Mouse (Mus musculus) layer of hippocampus, adult 2 months (tissue): ENCODE measurements at regions not wholly inside any gene's neighbourhood (a gene's known extent, or its start where the extent isn't known, plus 50 kb on each side); places are given as distances from the start of the nearest gene placed in this dataset.
A peak's percentile ranks its signal among the peaks of the same experiment; 100 is the strongest.

Experiments
- DNase-seq, 2 experiments: peaks; one replicate each; pipeline ENCODE4 v3.0.0; 2022; ENCODE audit warnings: low spot score in 2 of 2
- H3K27ac ChIP-seq: fragments of 200-600 bp; 2 replicates; pipeline ENCODE4 v1.8.1; 2022
- H3K4me3 ChIP-seq: fragments of 200-600 bp; 2 replicates; pipeline ENCODE4 v1.8.1; 2022; ENCODE audit warnings: mild to moderate bottlenecking
- CTCF ChIP-seq: fragments of 200-600 bp; conservative IDR thresholded peaks from 2 replicates; pipeline ENCODE4 v1.8.1; 2022; ENCODE audit warnings: antibody characterized with exemption, mild to moderate bottlenecking, moderate library complexity

DNA sequence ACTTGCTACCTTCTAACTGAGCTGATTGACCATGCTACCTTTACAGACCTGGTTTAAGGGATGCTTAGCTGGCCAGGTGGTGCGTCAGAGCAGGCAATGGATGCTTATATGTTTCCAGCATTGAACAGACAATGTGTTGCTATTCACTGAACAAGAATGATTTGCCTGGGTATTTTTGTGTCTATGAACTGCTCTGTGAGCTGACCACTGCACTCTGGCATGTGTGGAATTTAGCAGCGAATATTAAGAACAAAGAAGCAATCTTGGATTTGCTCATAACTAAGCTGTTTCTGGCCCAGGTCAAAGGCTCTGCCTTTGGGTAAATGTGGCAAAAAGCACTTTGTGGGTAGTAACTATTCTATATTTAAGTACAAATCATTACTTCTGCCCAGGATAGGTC, 58.3 kb upstream of the Ccdc39 start:
- no peak for DNase-seq
- H3K27ac ChIP-seq, result no peak overlapping the region
- no peak for TF ChIP-seq CTCF
- no peak overlapping the region for H3K4me3 ChIP-seq

DNA sequence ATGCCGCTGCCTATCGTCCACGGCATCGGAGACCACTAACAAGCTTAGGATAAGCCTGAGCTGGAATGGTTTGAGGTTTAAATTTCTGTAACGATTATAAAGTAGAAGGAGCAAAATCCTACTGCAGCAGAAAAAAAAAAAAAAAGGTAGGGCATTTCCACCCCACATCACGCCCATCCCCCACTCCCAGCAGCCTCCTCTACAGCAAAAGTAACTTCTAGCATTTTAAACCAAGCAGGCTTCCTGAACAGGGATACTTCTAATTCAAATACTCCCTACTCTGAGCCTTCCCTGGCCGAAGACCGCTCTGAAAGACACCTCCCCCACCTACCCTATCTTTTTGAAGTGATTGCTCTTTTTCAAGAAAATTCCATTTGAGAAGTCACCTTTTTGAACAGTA, 59.2 kb upstream of the Ccdc39 start:
- Histone ChIP-seq H3K4me3 (no peak overlapping the region), H3K27ac (no peak overlapping the region)
- no peak for DNase-seq
- TF ChIP-seq CTCF, result no peak

GRCm38 (mm10) chr3:33903816-33904215, 59.7 kb upstream of the Ccdc39 start:
- Histone ChIP-seq H3K27ac (no peak overlapping the region), H3K4me3 (no peak overlapping the region)
- TF ChIP-seq CTCF, result no peak
- DNase-seq, result no peak

DNA sequence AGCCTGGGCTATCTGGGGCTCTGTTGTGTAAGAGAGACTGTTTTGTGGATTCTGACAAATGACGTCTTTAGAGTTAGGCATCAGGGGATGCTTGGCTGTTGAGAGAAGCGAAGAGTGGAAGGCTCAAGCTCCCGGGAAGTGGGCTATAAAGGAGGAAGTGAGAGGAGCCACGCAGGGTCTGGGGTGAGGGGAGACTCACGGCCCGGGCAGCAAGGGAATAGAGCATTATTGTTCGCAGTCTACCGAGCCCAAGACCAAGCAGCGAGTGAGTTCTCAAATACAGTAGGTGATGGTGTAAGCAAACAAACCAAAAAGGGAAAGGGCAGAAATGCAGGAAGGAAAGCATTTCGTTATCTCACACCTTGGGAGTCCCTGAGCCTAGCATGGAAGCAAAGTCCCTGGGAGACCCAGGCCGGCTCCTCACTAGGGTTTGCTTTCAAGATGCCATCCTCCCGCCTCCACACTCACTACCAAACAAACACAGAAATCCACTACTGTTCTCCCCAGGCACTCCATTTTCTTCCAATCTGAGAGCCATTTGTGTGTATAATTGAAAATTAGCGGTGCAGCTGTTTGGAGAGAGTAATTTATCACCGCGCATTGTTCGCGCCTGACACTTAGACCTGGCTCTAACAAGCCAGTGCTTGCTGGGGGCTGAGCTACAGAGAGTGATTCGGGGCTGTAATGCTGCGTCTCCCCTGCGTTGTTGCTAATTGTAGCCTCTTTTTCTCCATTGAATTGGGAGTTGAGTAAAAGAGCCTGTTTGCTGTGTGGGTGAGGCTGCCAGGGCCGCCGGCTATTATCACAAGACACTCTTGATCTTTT, 61.0 kb upstream of the Ccdc39 start:
- TF ChIP-seq CTCF, result no peak
- no peak for DNase-seq
- Histone ChIP-seq H3K4me3 (peak overlapping the region; percentile 0; the same call in 1 of the 2 replicates), H3K27ac (no peak overlapping the region)

- TF ChIP-seq CTCF, result no peak
- no peak overlapping the region for H3K27ac ChIP-seq
- H3K4me3 ChIP-seq, result no peak overlapping the region; the same call in 1 of the 2 replicates
- DNase-seq, result no peak
Observed at GRCm38 (mm10) chr3:33905679-33906007, 61.5 kb upstream of the Ccdc39 start.

GRCm38 (mm10) chr3:33907061-33907460, 63.0 kb upstream of the Ccdc39 start:
- TF ChIP-seq CTCF, result no peak
- DNase-seq, result no peak
- no peak overlapping the region for H3K27ac ChIP-seq
- no peak overlapping the region for H3K4me3 ChIP-seq

DNA sequence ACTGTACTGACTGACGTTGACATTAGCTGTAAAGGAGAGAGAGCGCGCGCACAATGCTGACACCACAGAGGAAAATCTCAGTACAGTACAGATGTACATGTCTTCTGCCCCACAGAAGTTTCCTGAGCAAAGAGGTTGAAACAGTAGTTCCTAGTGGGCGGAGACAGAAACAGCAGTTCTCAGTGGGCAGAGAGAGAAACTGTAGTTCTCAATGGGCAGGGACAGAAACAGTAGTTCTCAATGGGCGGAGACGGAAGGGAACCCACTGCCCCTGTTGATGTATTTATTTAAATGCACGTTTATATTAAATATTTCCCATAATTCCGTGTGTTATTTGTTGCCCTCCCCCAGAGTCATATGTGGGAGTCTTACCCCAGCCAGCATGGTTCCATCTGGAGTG, 67.4 kb upstream of the Ccdc39 start:
- TF ChIP-seq CTCF, result no peak
- no peak overlapping the region for H3K27ac ChIP-seq
- DNase-seq, result no peak

DNA sequence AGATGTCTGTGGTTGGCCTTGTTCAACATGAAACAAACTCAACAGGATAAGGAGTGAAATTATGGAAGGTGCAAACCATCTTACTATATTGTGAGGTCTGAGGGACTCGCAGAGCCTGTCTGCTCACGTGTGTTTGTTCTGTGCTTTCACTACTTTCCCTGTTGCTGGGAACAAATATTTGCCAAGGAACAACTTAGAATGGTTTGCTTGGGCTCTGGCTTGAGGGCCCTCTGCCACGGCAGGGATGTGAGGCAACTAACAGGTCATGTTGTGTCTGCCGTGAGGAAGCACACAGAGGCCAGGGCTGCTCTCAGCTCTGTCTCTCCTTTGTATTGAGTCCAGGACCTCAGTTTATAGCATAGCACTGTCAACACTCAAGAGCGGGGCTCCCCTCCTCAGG, 69.4 kb upstream of the Ccdc39 start:
- TF ChIP-seq CTCF, result no peak
- no peak overlapping the region for H3K27ac ChIP-seq
- H3K4me3 ChIP-seq, result no peak overlapping the region
- no peak for DNase-seq

More for the DNA sequence above, 67.4 kb upstream of the Ccdc39 start:
- H3K4me3 ChIP-seq, result no peak overlapping the region

DNA sequence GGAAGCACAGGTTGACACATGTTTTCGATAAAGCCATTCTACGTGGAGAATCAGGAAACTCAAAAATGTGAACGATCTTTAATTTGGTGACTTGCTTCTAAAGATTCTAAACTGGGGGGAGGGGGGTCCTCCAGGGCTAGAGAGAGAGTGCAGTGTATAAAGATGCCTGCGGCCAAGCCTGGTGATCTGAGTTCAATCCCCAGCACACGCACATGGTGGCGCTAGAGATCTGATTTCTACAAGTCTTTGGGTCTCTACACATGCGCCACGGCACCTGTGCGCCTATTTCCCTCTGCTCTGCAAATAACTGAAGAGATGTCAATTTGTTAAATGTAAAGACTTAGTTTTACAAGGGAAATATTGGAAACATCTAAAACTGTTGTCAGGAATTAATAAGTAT, 70.3 kb upstream of the Ccdc39 start:
- no peak for DNase-seq
- Histone ChIP-seq H3K27ac (no peak overlapping the region), H3K4me3 (no peak overlapping the region)
- TF ChIP-seq CTCF, result no peak; the same call in 1 of the 2 replicates

- Histone ChIP-seq H3K27ac (no peak overlapping the region), H3K4me3 (no peak overlapping the region)
- TF ChIP-seq CTCF, result peak; percentile 60
- no peak for DNase-seq
Observed at GRCm38 (mm10) chr3:33915777-33916176, 71.7 kb upstream of the Ccdc39 start.

DNA sequence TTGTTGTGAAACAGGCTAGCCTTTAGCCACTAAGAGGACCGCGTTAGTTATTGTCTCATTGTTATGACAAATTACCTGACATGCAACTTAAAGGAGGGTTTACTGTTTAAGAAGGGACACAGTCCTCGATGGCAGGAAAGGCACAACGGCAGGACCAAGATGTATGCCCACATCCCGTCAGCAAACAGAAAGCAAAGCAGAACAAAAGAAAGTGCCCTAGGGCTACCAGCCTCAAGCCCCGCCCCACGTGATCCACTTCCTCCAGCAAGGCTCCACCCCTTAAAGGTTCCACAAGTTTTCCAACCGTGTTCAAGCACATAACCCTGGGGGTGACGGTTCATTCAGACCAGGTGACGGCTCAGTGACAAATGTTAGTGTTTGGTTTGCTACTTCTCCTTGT, 72.2 kb upstream of the Ccdc39 start:
- no peak for DNase-seq
- no peak for TF ChIP-seq CTCF
- Histone ChIP-seq H3K4me3 (no peak overlapping the region), H3K27ac (no peak overlapping the region)

DNA sequence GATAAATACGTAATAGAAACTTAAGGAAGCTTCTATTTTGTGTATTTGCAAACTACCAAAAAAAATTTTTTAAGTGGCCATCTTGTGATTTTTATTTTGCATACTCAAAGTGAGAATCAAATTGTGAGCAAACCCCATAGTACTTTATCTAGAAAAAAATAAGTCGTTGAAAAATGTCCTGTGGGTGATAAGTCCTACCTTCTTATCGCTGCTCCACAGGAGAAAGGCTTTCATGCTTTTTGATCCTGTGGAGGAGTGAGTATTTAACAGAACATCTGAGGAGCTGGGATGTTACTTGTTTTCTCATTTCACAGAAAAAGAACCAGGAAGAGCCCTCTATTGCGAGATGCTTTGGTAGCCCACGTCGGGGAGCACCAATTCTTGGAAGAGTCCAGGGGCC, 72.7 kb upstream of the Ccdc39 start:
- no peak for TF ChIP-seq CTCF
- H3K4me3 ChIP-seq, result no peak overlapping the region
- H3K27ac ChIP-seq, result no peak overlapping the region
- no peak for DNase-seq

DNA sequence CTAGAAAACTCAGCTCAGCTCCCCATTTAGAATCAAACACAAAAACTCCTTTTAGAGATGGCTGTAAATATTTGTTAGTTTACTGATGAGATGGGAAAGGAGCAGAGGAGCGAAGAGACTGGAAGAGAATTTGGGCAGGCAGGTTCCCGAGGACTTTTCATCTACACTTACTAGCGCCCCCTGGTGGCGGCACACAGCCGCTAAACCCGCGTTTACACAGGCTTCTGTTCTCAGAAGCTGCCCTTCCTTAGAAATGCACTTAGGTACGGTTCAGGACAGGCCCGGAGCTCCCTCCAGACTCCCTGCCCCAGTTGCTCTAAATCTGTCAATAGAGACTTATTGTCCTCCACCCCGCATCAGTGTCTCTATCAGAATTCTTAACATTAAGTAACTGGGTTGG, 74.7 kb upstream of the Ccdc39 start:
- Histone ChIP-seq H3K4me3 (no peak overlapping the region), H3K27ac (no peak overlapping the region)
- peak; percentile 64 to 88 for DNase-seq
- peak; percentile 97 for TF ChIP-seq CTCF

DNA sequence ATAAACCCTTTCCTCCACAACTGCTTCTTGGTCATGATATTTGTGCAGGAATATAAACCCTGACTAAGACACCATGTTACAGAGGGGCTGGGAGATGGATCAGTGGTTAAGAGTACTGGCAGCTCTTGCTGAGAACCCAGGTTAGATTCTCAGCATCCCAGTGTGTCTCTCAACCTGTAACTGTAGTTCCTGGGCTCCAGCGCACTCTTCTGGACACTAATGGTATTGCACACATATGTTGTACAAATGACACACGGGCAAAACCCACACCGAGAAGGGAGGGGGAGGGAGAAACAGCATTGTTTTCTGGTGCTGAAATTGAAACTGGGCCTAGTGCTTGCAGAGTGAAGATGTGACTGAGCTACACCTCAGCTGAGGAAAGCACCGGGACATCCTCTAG, 81.0 kb upstream of the Ccdc39 start:
- peak; percentile 30; the same call in 1 of the 2 replicates for TF ChIP-seq CTCF

More for the DNA sequence above, 81.0 kb upstream of the Ccdc39 start:
- Histone ChIP-seq H3K4me3 (no peak overlapping the region), H3K27ac (no peak overlapping the region)
- DNase-seq, result no peak
